8 mouse cellular contexts compared by ENCODE assay signal in the genomic region with DNA sequence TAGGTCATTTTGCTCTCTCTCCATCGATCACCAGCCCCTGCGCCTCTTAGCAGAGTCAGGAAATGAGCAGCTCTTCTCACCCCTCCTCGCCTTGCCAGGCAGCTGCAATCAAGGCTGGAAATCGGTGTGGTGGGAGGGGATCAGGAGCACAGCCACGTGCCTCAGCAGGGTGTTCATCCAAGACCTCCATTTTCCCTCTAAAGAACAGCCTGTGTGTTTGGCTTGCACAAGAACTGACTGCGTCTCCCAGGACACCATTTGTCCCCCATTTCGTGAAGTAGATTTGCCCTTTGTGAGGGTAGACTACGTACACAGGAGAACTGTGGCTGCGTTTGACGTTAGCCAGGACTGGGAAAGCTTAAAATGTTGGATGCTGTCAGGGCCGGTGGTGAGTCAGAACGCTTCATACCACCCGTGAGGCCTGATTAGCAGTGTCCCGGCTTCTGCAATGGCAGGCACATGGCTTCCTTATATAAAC. TPM values are rescaled to one million over a fixed set of nuclear protein-coding genes. Genes with fewer than 3 reads are reported as not detected.
DNase-seq lines count a peak whose midpoint lies in the region; ATAC-seq and TF ChIP-seq lines count a peak whose summit lies in the region.

No protein-coding gene starts in this region.

- TF ChIP-seq POLR2A in liver, adult 2 months (IDR thresholded peaks at IDR 0.05; ENCODE audit: extremely low read depth, insufficient read depth, low read length): no peak

- no peaks in the 10 kb centered on the region for H3K9me3 ChIP-seq in ES-E14 (ENCODE audit: control insufficient read depth, insufficient read depth, low read depth, low read length)
- H3K9me3 ChIP-seq in embryonic facial prominence, embryonic 14.5 days (ENCODE audit: control insufficient read depth, low read length): no peaks in the 10 kb centered on the region
- no peaks in the 10 kb centered on the region for H3K9me3 ChIP-seq in neural tube, embryonic 11.5 days (ENCODE audit: control insufficient read depth, low read length)

- intact Hi-C loops in heart, postnatal 36 days (cut with DNase I): no loop called here

- H3K9ac ChIP-seq in ES-E14 (ENCODE audit: insufficient read depth, low read depth, low read length, poor library complexity, severe bottlenecking): 0 out of 2 replicates have a peak overlapping the region, but pooled peaks have one; percentile 11
- no peak overlapping the region for H3K9ac ChIP-seq in embryonic facial prominence, embryonic 14.5 days (ENCODE audit: low read depth, low read length)
- 0 out of 2 replicates have a peak overlapping the region, but pooled peaks have one; percentile 0 for H3K9ac ChIP-seq in liver, adult 2 months (ENCODE audit: low read depth, low read length)
- no peak overlapping the region for H3K9ac ChIP-seq in neural tube, embryonic 11.5 days (ENCODE audit: low read length)

- peaks cover 4 to 20% of the 10 kb centered on the region in 2 experiments for H3K4me1 ChIP-seq in ES-E14 (ENCODE audit: control insufficient read depth in 2 of 2, insufficient read depth in 2 of 2, low read length in 2 of 2, poor library complexity in 1 of 2)
- H3K4me1 ChIP-seq in embryonic facial prominence, embryonic 14.5 days (ENCODE audit: control insufficient read depth, insufficient read depth, low read length): peaks cover 37% of the 10 kb centered on the region
- H3K4me1 ChIP-seq in liver, adult 2 months (ENCODE audit: control insufficient read depth, insufficient read depth, low read length): peaks cover 52% of the 10 kb centered on the region
- H3K4me1 ChIP-seq in neural tube, embryonic 11.5 days (ENCODE audit: control insufficient read depth, insufficient read depth, low read length): peaks cover 12% of the 10 kb centered on the region

- H3K4me3 ChIP-seq in ES-E14 (ENCODE audit: insufficient read depth in 1 of 2, low read depth in 1 of 2, low read length in 2 of 2, poor library complexity in 1 of 2, severe bottlenecking in 1 of 2): no peak overlapping the region
- H3K4me3 ChIP-seq in embryonic facial prominence, embryonic 14.5 days (ENCODE audit: low read depth, low read length): no peak overlapping the region
- H3K4me3 ChIP-seq in liver, adult 2 months (ENCODE audit: insufficient read depth, low read depth, low read length): no peak overlapping the region
- no peak overlapping the region for H3K4me3 ChIP-seq in neural tube, embryonic 11.5 days (ENCODE audit: low read depth, low read length)

- H3K36me3 ChIP-seq in ES-E14 (ENCODE audit: control insufficient read depth, insufficient read depth, low read length, poor library complexity, severe bottlenecking): no peaks in the 10 kb centered on the region
- H3K36me3 ChIP-seq in embryonic facial prominence, embryonic 14.5 days (ENCODE audit: control insufficient read depth, insufficient read depth, low read length): no peaks in the 10 kb centered on the region
- H3K36me3 ChIP-seq in liver, adult 2 months (ENCODE audit: control insufficient read depth, insufficient read depth, low read length): no peaks in the 10 kb centered on the region
- no peaks in the 10 kb centered on the region for H3K36me3 ChIP-seq in neural tube, embryonic 11.5 days (ENCODE audit: control insufficient read depth, insufficient read depth, low read length)

- peak overlapping the region; percentile 23; the same call in 1 of the 2 replicates for H3K4me2 ChIP-seq in embryonic facial prominence, embryonic 14.5 days (ENCODE audit: low read depth, low read length)
- no peak overlapping the region for H3K4me2 ChIP-seq in neural tube, embryonic 11.5 days (ENCODE audit: low read depth)

- no peak for TF ChIP-seq CTCF in liver, adult 2 months (IDR thresholded peaks at IDR 0.05; ENCODE audit: low read depth, low read length)

- H3K27ac ChIP-seq in ES-E14 (ENCODE audit: insufficient read depth, low read depth, low read length, poor library complexity, severe bottlenecking): no peak overlapping the region
- H3K27ac ChIP-seq in embryonic facial prominence, embryonic 14.5 days (replicated peaks; ENCODE audit: low read depth, low read length): no peak overlapping the region; the same call in 1 of the 2 replicates
- H3K27ac ChIP-seq in liver, adult 2 months (replicated peaks; ENCODE audit: insufficient read depth, low read depth, low read length): peak overlapping the region; percentile 11; the same call in 1 of the 2 replicates
- H3K27ac ChIP-seq in neural tube, embryonic 11.5 days (ENCODE audit: low read depth, low read length): no peak overlapping the region

- peak; percentile 78 for DNase-seq in 3T3-L1 (ENCODE audit: low read depth, low spot score)
- DNase-seq in ES-E14 (ENCODE audit: low read depth, low spot score): no peak
- DNase-seq in embryonic facial prominence, embryonic 14.5 days (ENCODE audit: low spot score): peak; percentile 73
- DNase-seq in heart, postnatal 36 days: peak; percentile 52 to 71
- peak; percentile 65 for DNase-seq in liver, adult 2 months (ENCODE audit: extremely low read depth, low read depth, low spot score)
- DNase-seq in neural tube, embryonic 11.5 days (ENCODE audit: low spot score): peak; percentile 55
- no peak for DNase-seq in spleen, adult 18-20 months
- DNase-seq in spleen, postnatal 10 days (ENCODE audit: low spot score in 2 of 2): no peak

- peaks cover 52% of the 10 kb centered on the region for H3K79me2 ChIP-seq in liver, adult 2 months (ENCODE audit: control insufficient read depth, insufficient read depth, low read length)

- H3K27me3 ChIP-seq in embryonic facial prominence, embryonic 14.5 days (replicated peaks; ENCODE audit: control insufficient read depth, insufficient read depth, low read length): no peaks in the 10 kb centered on the region
- no peaks in the 10 kb centered on the region for H3K27me3 ChIP-seq in liver, adult 2 months (ENCODE audit: control insufficient read depth, insufficient read depth, low read length)
- no peaks in the 10 kb centered on the region for H3K27me3 ChIP-seq in neural tube, embryonic 11.5 days (ENCODE audit: control insufficient read depth, insufficient read depth, low read length)

- peak; percentile 64; the same call in 1 of the 2 replicates for ATAC-seq in embryonic facial prominence, embryonic 14.5 days (ENCODE audit: low read depth)
- ATAC-seq in neural tube, embryonic 11.5 days (ENCODE audit: insufficient read depth, low FRiP score, low TSS enrichment): no peak

- 31% methylated on average over 14 of the region's 14 CpGs for WGBS in embryonic facial prominence, embryonic 14.5 days
- WGBS in liver, adult 2 months: 32% methylated on average over 14 of the region's 14 CpGs
- WGBS in neural tube, embryonic 11.5 days: 38% methylated on average over 14 of the region's 14 CpGs

- in situ Hi-C loops in ES-E14 (cut with MboI; ENCODE audit: low sequenced_read_pairs in 2 of 2, unreplicated experiment in 2 of 2): no loop called here

TF ChIP-seq in ES-E14, 5 proteins besides CTCF, POLR2A, EP300 and RAD21:
- no peak for TF ChIP-seq ZNF384 (IDR thresholded peaks at IDR 0.05; ENCODE audit: low read depth, low read length)
- TF ChIP-seq CHD2 (IDR thresholded peaks at IDR 0.05; ENCODE audit: low read depth, low read length): no peak

RNA-seq across cellular contexts. Expression of a gene that starts 6.2 kb away (rescaled TPM):
- total RNA-seq in ES-E14 (2012; rRNA removed): 6.3 and 13.6 TPM in 2 replicates
- polyA plus RNA-seq in embryonic facial prominence, embryonic 14.5 days (2014; fragmentation: Nextera tagmentation; extraction: Ambion mirVana): 21.7 and 23.6 TPM in 2 replicates
- total RNA-seq in heart, postnatal 36 days (2021): 100 to 1,000 TPM; 258 to 272 TPM
- total RNA-seq in liver, adult 2 months (2014; rRNA removed): 3.4 and 4.7 TPM in 2 replicates
- 25.8 and 30.3 TPM in 2 replicates for polyA plus RNA-seq in liver, adult 2 months (2012; rRNA removed)
- 6.0 and 7.2 TPM in 2 replicates for polyA plus RNA-seq in neural tube, embryonic 11.5 days (2014; fragmentation: Nextera tagmentation; extraction: Ambion mirVana)

Comparison
In these comparisons a context has a peak if more than half of its experiments do, and no peak if none do; other contexts are left out.
1. DNase-seq: peak in 3T3-L1 (single experiment), embryonic facial prominence, embryonic 14.5 days (single experiment), heart, postnatal 36 days (2 of 2), liver, adult 2 months (single experiment) and neural tube, embryonic 11.5 days (single experiment); none in ES-E14 (single experiment), spleen, adult 18-20 months (0 of 2) and spleen, postnatal 10 days (0 of 2).
2. H3K9ac ChIP-seq: peak in ES-E14 (single experiment) and liver, adult 2 months (single experiment); none in embryonic facial prominence, embryonic 14.5 days (single experiment) and neural tube, embryonic 11.5 days (single experiment).
3. RNA of a gene that starts 6.2 kb away (total RNA-seq): 258 to 272 TPM in heart, postnatal 36 days; 6.3 to 13.6 TPM in ES-E14 and 3.4 to 4.7 TPM in liver, adult 2 months; every median in the first group is over 10 times any median in the second.